Mouse (Mus musculus) MEL (cell line): ENCODE measurements around the gene Stat6. TPM values are rescaled to one million over a fixed set of nuclear protein-coding genes. Genes with fewer than 3 reads are reported as not detected.

Source experiments
- DNase-seq: peaks from one replicate; pipeline ENCODE4 v3.0.0; 2011; ENCODE audit warnings: low read depth, low spot score
- H3K27ac ChIP-seq: 2 replicates; pipeline ENCODE4 v1.5.1; 2012; ENCODE audit warnings: low read depth, mild to moderate bottlenecking, control low read depth, low read length, moderate library complexity; ENCODE audit not compliant: control insufficient read depth
- H3K27me3 ChIP-seq, 2 experiments: fragments of 150-350 bp in 1 of 2; sonication (generic) in 1 of 2; 2 replicates each; pipeline ENCODE4 v1.6.1; 2012; ENCODE audit warnings: low read length in 2 of 2, mild to moderate bottlenecking in 2 of 2, improper control_type of control experiment in 1 of 2, moderate library complexity in 1 of 2; ENCODE audit not compliant: insufficient read depth in 2 of 2, control insufficient read depth in 1 of 2
- H3K36me3 ChIP-seq, 2 experiments: 2 replicates each; pipeline ENCODE4 v1.6.1; 2012 to 2014; ENCODE audit warnings: low read length in 2 of 2, improper control_type of control experiment in 1 of 2, inconsistent platforms in 1 of 2, mild to moderate bottlenecking in 1 of 2; ENCODE audit not compliant: insufficient read depth in 2 of 2, control insufficient read depth in 1 of 2
- H3K4me1 ChIP-seq, 2 experiments: fragments of 150-350 bp in 1 of 2; sonication (generic) in 1 of 2; 2 replicates each; pipeline ENCODE4 v1.6.1; 2012; ENCODE audit warnings: low read length in 2 of 2, improper control_type of control experiment in 1 of 2, mild to moderate bottlenecking in 1 of 2; ENCODE audit not compliant: insufficient read depth in 2 of 2, control insufficient read depth in 1 of 2
- H3K4me3 ChIP-seq, 2 experiments: fragments of 150-350 bp in 1 of 2; sonication (generic) in 1 of 2; 2 replicates each; pipeline ENCODE4 v1.5.1; 2012; ENCODE audit warnings: low read depth in 2 of 2, low read length in 2 of 2, mild to moderate bottlenecking in 2 of 2, moderate library complexity in 2 of 2, control low read depth in 1 of 2, improper control_type of control experiment in 1 of 2; ENCODE audit not compliant: control insufficient read depth in 1 of 2, insufficient read depth in 1 of 2
- H3K79me2 ChIP-seq: 2 replicates; pipeline ENCODE4 v1.6.1; 2012; ENCODE audit warnings: mild to moderate bottlenecking, low read length, moderate library complexity; ENCODE audit not compliant: control insufficient read depth, poor library complexity, insufficient read depth
- H3K9ac ChIP-seq: 2 replicates; pipeline ENCODE4 v1.6.1; 2012; ENCODE audit warnings: low read depth, mild to moderate bottlenecking, control low read depth, low read length, moderate library complexity; ENCODE audit not compliant: control insufficient read depth, poor library complexity, severe bottlenecking
- H3K9me3 ChIP-seq: fragments of 150-350 bp; sonication (generic); replicated peaks from 2 replicates; pipeline ENCODE4 v1.6.1; 2012; ENCODE audit warnings: mild to moderate bottlenecking, low read length, improper control_type of control experiment, moderate library complexity; ENCODE audit not compliant: insufficient read depth
- CTCF ChIP-seq, 3 experiments: IDR thresholded peaks in 2 of 3; conservative IDR thresholded peaks in 1 of 3; 2 replicates each; pipeline ENCODE4 v1.5.1; 2011 to 2012; ENCODE audit warnings: low read length in 3 of 3, low read depth in 2 of 3, mild to moderate bottlenecking in 2 of 3, improper control_type of control experiment in 1 of 3, inconsistent platforms in 1 of 3, mixed read lengths in 1 of 3, moderate library complexity in 1 of 3; ENCODE audit not compliant: control insufficient read depth in 1 of 3, insufficient read depth in 1 of 3, poor library complexity in 1 of 3, severe bottlenecking in 1 of 3
- ETS1 ChIP-seq: IDR thresholded peaks from 2 replicates; pipeline ENCODE4 v1.6.1; 2012; ENCODE audit warnings: low read depth, mild to moderate bottlenecking, inconsistent platforms, low read length, improper control_type of control experiment, moderate library complexity
- GABPA ChIP-seq: IDR thresholded peaks from 2 replicates; pipeline ENCODE4 v1.6.1; 2012; ENCODE audit warnings: low read depth, mild to moderate bottlenecking, inconsistent platforms, low read length, improper control_type of control experiment, moderate library complexity
- JUND ChIP-seq: IDR thresholded peaks from 2 replicates; pipeline ENCODE4 v1.6.1; 2011; ENCODE audit warnings: low read depth, mild to moderate bottlenecking, improper control_type of control experiment, low read length
- MAFK ChIP-seq: IDR thresholded peaks from 2 replicates; pipeline ENCODE4 v1.6.1; 2011; ENCODE audit warnings: low read depth, mild to moderate bottlenecking, low read length, improper control_type of control experiment, borderline replicate concordance
- MEF2A ChIP-seq: IDR thresholded peaks from 2 replicates; pipeline ENCODE4 v1.6.1; 2014; ENCODE audit warnings: low read depth, mild to moderate bottlenecking, inconsistent platforms, low read length, improper control_type of control experiment; ENCODE audit not compliant: poor library complexity, insufficient replicate concordance, severe bottlenecking; ENCODE audit errors: extremely low read depth
- MXI1 ChIP-seq: IDR thresholded peaks from 2 replicates; pipeline ENCODE4 v1.6.1; 2011; ENCODE audit warnings: mild to moderate bottlenecking, low read depth, low read length, improper control_type of control experiment
- NRF1 ChIP-seq: IDR thresholded peaks from 2 replicates; pipeline ENCODE4 v1.6.1; 2014; ENCODE audit warnings: low read depth, mild to moderate bottlenecking, inconsistent platforms, low read length, improper control_type of control experiment, moderate library complexity; ENCODE audit not compliant: poor library complexity, insufficient read depth, severe bottlenecking
- RAD21 ChIP-seq: IDR thresholded peaks from 2 replicates; pipeline ENCODE4 v1.6.1; 2011; ENCODE audit warnings: mild to moderate bottlenecking, low read depth, low read length, improper control_type of control experiment
- SMC3 ChIP-seq: IDR thresholded peaks from 2 replicates; pipeline ENCODE4 v1.6.1; 2011; ENCODE audit warnings: low read depth, low read length, improper control_type of control experiment
- ZC3H11A ChIP-seq: IDR thresholded peaks from 2 replicates; pipeline ENCODE4 v1.6.1; 2012; ENCODE audit warnings: low read depth, mild to moderate bottlenecking, inconsistent platforms, low read length, improper control_type of control experiment
- ZNF384 ChIP-seq: IDR thresholded peaks from 2 replicates; pipeline ENCODE4 v1.6.1; 2012; ENCODE audit warnings: low read depth, mild to moderate bottlenecking, inconsistent platforms, low read length, improper control_type of control experiment
- polyA plus RNA-seq, 2 experiments: library from polyadenylated mRNA; stranded (reverse) in 1 of 2; unstranded in 1 of 2; fragments of >175 nt in 1 of 2; fragments of >200 nt in 1 of 2; gene quantifications; 2 replicates each; pipeline versions ENCODE4 v1.2.1 to v1.2.4; 2012; ENCODE audit warnings: low replicate concordance in 2 of 2, low read depth in 1 of 2; ENCODE audit not compliant: insufficient read length in 2 of 2, insufficient read depth in 1 of 2, missing spikeins in 1 of 2
- total RNA-seq: library from RNA; depleted of rRNA; stranded (reverse); fragments of 300-350 nt; gene quantifications from 2 replicates; pipeline ENCODE4 v1.2.3, GENCODE M21; 2012

The Stat6 gene
- total and polyA plus RNA-seq, 3 experiments = 34.9 to 50.2 TPM; not detected in 1

DNA sequence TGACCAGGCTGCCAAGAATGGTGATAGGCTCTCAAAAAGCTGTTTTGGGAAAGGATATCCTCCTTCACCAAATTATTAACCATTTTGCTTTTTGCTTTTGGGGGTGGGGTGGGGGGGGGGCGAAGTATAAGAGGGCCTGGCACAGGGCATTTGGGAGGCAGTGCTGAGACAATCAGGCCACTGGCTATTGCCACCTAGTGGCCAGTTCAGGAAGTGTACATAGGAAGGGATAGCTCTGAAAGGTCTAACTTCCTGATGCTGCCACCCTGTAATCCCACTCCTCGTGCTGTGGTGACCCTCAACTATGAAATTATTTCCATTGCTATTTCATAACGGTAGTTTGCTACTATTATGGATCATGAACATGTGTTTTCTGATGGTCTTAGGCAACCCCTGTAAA, 16.4 kb upstream of the Stat6 start:
- no peaks in the 10 kb centered on the region for H3K4me1 ChIP-seq
- no peaks in the 10 kb centered on the region for H3K36me3 ChIP-seq
- no peak overlapping the region for H3K4me3 ChIP-seq
- peaks cover 0 to 3% of the 10 kb centered on the region in 2 experiments; a peak in 3 of 4 replicates for H3K27me3 ChIP-seq
- H3K79me2 ChIP-seq = no peaks in the 10 kb centered on the region
- peak; percentile 24 for TF ChIP-seq RAD21
- TF ChIP-seq JUND = no peak
- TF ChIP-seq ZC3H11A = 0 out of 2 replicates have a peak, but pooled peaks have one; percentile 17
- no peak for TF ChIP-seq ETS1
- TF ChIP-seq SMC3 = peak; percentile 52
- no peak for TF ChIP-seq MAFK
- TF ChIP-seq NRF1 = no peak
- peak; percentile 50 to 60 (median 55) for TF ChIP-seq CTCF (IDR thresholded peaks at IDR 0.05 in 2 of 3, conservative IDR thresholded peaks at IDR 0.05 in 1 of 3; ENCODE audit: control insufficient read depth in 1 of 3, insufficient read depth in 1 of 3, low read depth in 2 of 3, low read length in 3 of 3, poor library complexity in 1 of 3, severe bottlenecking in 1 of 3)
- TF ChIP-seq MXI1 = no peak
- DNase-seq = peak; percentile 40
- H3K27ac ChIP-seq = no peak overlapping the region
- no peaks in the 10 kb centered on the region for H3K9me3 ChIP-seq
- H3K9ac ChIP-seq = no peak overlapping the region

DNA sequence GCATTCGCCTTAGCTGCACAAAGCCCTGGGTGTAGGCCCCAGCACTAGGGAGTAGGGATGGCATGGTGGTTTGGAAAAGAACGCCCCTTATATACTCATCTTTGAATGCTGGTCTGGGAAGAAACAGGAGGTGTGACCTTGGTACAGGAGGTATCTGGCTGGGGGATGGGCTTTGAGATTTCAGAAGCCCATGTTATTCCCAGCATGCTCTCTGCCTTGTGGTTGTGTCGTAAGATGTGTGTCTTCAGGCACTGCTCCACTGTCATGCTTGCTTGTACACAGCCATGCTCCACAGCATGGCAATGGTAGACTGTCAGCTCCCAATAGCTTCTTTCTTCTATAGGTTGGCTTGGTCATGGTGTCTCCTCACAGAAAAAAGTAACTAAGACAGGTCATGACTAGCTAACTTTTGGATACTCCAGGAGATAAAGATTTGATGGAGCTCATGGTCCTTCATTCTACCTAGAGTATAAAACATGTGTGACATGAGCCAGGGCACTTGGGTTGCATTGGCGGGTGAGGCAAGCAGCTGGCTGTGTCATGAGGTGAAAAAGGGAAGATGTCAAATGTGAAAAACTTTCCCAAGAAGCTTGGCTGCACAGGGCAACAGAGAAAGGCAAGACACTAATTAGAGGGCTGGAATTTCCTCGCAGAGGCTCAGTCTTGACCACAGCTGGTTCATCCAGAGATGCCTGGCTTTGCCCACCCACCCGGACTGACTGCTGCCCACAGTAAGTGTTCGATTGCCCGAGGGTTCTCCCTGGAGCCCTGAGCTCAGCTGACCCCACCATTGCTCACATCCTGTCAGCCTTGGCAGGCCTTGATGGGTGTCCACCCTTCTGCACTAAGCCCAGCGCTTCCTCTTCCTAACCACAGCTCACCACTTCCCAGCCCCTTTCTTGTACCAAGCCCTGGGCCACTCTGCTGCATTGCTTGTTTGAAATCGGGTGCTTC, 11.2 kb upstream of the Stat6 start:
- no peaks in the 10 kb centered on the region for H3K9me3 ChIP-seq
- peaks cover 4% of the 10 kb centered on the region in 2 experiments for H3K27me3 ChIP-seq
- no peaks in the 10 kb centered on the region for H3K79me2 ChIP-seq
- no peak for TF ChIP-seq GABPA
- no peak for TF ChIP-seq MEF2A
- TF ChIP-seq ZNF384 = no peak
- TF ChIP-seq ETS1 = no peak
- TF ChIP-seq, all 39 proteins: peak for 0
- no peak overlapping the region for H3K4me3 ChIP-seq
- no peak overlapping the region for H3K9ac ChIP-seq
- H3K36me3 ChIP-seq = no peaks in the 10 kb centered on the region
- no peak for DNase-seq
- no peaks in the 10 kb centered on the region for H3K4me1 ChIP-seq
- no peak overlapping the region for H3K27ac ChIP-seq
